Mouse (Mus musculus): Measurements from ENCODE around the gene Acot2. TPM values are rescaled to one million over a fixed set of nuclear protein-coding genes. Genes with fewer than 3 reads are reported as not detected.
"Not testable (repeated sequence)": the region's sequence is repeated elsewhere in the genome, so short reads cannot be mapped to it uniquely, and the experiment has no call there.

Gene Acot2
- 17.8 and 21.9 TPM in 2 replicates for polyA plus RNA-seq (2016; fragmentation: Nextera tagmentation; extraction: Ambion mirVana)

- WGBS: under 1% methylated on average over 79 of the region's 80 CpGs
- no peaks in the 10 kb centered on the region for H3K36me3 ChIP-seq
- peak within 1 kb of the TSS; percentile 81 for H3K9ac ChIP-seq (replicated peaks)
- H3K4me2 ChIP-seq: peak within 1 kb of the TSS; percentile 61
- peak within 1 kb of the TSS; percentile 59 for H3K4me3 ChIP-seq (replicated peaks)
- peaks cover 11% of the 10 kb centered on the region for H3K4me1 ChIP-seq (replicated peaks)
- H3K9me3 ChIP-seq: 0 out of 2 replicates have a peak, but pooled peaks cover 4% of the 10 kb centered on the region
- peak; percentile 85 for ATAC-seq (ENCODE audit: insufficient number of reproducible peaks, insufficient read depth, low FRiP score, low TSS enrichment, low read depth)
- H3K27me3 ChIP-seq: no peaks in the 10 kb centered on the region
- H3K27ac ChIP-seq: peak within 1 kb of the TSS; percentile 95
These were observed at the start of gene Acot2 for GRCm38 (mm10) chr12:83987583-83988441. Gene Acot2 (plus strand): TSS chr12:83987861.

- H3K27ac ChIP-seq; H3K9ac ChIP-seq (replicated peaks); H3K9me3 ChIP-seq; H3K36me3 ChIP-seq; H3K27me3 ChIP-seq; ATAC-seq (ENCODE audit: insufficient number of reproducible peaks, insufficient read depth, low FRiP score, low TSS enrichment, low read depth); H3K4me1 ChIP-seq (replicated peaks); H3K4me3 ChIP-seq (replicated peaks); H3K4me2 ChIP-seq: not testable (repeated sequence)
- WGBS: 37% methylated on average over 1 of the region's 1 CpGs
These were observed 49.1 kb upstream of the Acot2 start for GRCm38 (mm10) chr12:83938592-83938991.

GRCm38 (mm10) chr12:83939332-83939731, 48.3 kb upstream of the Acot2 start:
- H3K36me3 ChIP-seq: no peaks in the 10 kb centered on the region
- H3K27ac ChIP-seq: no peak overlapping the region
- no peak overlapping the region for H3K4me3 ChIP-seq (replicated peaks)
- ATAC-seq (ENCODE audit: insufficient number of reproducible peaks, insufficient read depth, low FRiP score, low TSS enrichment, low read depth): no peak
- no peak overlapping the region for H3K4me2 ChIP-seq
- no peaks in the 10 kb centered on the region for H3K4me1 ChIP-seq (replicated peaks)
- no peaks in the 10 kb centered on the region for H3K9me3 ChIP-seq
- no peaks in the 10 kb centered on the region for H3K27me3 ChIP-seq
- WGBS: 76% methylated on average over 2 of the region's 2 CpGs
- no peak overlapping the region for H3K9ac ChIP-seq (replicated peaks)

GRCm38 (mm10) chr12:83940031-83940430, 47.6 kb upstream of the Acot2 start:
- no peak overlapping the region for H3K4me2 ChIP-seq
- WGBS: 76% methylated on average over 4 of the region's 4 CpGs

GRCm38 (mm10) chr12:83941938-83942337, 45.7 kb upstream of the Acot2 start:
- no peaks in the 10 kb centered on the region for H3K4me1 ChIP-seq (replicated peaks)
- WGBS: 89% methylated on average over 3 of the region's 3 CpGs
- H3K27me3 ChIP-seq: no peaks in the 10 kb centered on the region
- no peaks in the 10 kb centered on the region for H3K36me3 ChIP-seq
- no peak overlapping the region for H3K27ac ChIP-seq
- no peak for ATAC-seq (ENCODE audit: insufficient number of reproducible peaks, insufficient read depth, low FRiP score, low TSS enrichment, low read depth)
- no peaks in the 10 kb centered on the region for H3K9me3 ChIP-seq
- no peak overlapping the region for H3K4me3 ChIP-seq (replicated peaks)
- H3K4me2 ChIP-seq: no peak overlapping the region
- no peak overlapping the region for H3K9ac ChIP-seq (replicated peaks)

More at GRCm38 (mm10) chr12:83940031-83940430, 47.6 kb upstream of the Acot2 start:
- Histone ChIP-seq H3K4me1 (replicated peaks) (no peaks in the 10 kb centered on the region), H3K9ac (replicated peaks) (no peak overlapping the region), H3K9me3 (no peaks in the 10 kb centered on the region), H3K36me3 (no peaks in the 10 kb centered on the region), H3K27ac (no peak overlapping the region), H3K27me3 (no peaks in the 10 kb centered on the region), H3K4me3 (replicated peaks) (no peak overlapping the region)
- ATAC-seq (ENCODE audit: insufficient number of reproducible peaks, insufficient read depth, low FRiP score, low TSS enrichment, low read depth): no peak

GRCm38 (mm10) chr12:83947260-83947811, 40.3 kb upstream of the Acot2 start:
- Histone ChIP-seq H3K4me2 (no peak overlapping the region), H3K9ac (replicated peaks) (no peak overlapping the region), H3K27me3 (no peaks in the 10 kb centered on the region), H3K36me3 (peaks cover 2% of the 10 kb centered on the region), H3K4me1 (replicated peaks) (peaks cover 13% of the 10 kb centered on the region), H3K27ac (no peak overlapping the region), H3K4me3 (replicated peaks) (no peak overlapping the region), H3K9me3 (0 out of 2 replicates have a peak, but pooled peaks cover 4% of the 10 kb centered on the region)
- WGBS: 89% methylated on average over 8 of the region's 8 CpGs
- no peak for ATAC-seq (ENCODE audit: insufficient number of reproducible peaks, insufficient read depth, low FRiP score, low TSS enrichment, low read depth)

- 82% methylated on average over 4 of the region's 4 CpGs for WGBS
- Histone ChIP-seq H3K27me3 (no peaks in the 10 kb centered on the region), H3K4me1 (replicated peaks) (peaks cover 25% of the 10 kb centered on the region), H3K27ac (no peak overlapping the region), H3K4me3 (replicated peaks) (no peak overlapping the region), H3K4me2 (no peak overlapping the region), H3K9ac (replicated peaks) (no peak overlapping the region), H3K9me3 (0 out of 2 replicates have a peak, but pooled peaks cover 4% of the 10 kb centered on the region), H3K36me3 (peaks cover 15% of the 10 kb centered on the region)
- ATAC-seq (ENCODE audit: insufficient number of reproducible peaks, insufficient read depth, low FRiP score, low TSS enrichment, low read depth): no peak
These were observed 38.6 kb upstream of the Acot2 start for GRCm38 (mm10) chr12:83949043-83949442.

GRCm38 (mm10) chr12:83949776-83950492, 37.7 kb upstream of the Acot2 start:
- 26% methylated on average over 11 of the region's 11 CpGs for WGBS
- ATAC-seq (ENCODE audit: insufficient number of reproducible peaks, insufficient read depth, low FRiP score, low TSS enrichment, low read depth): no peak
- H3K36me3 ChIP-seq: peaks cover 15% of the 10 kb centered on the region
- H3K9me3 ChIP-seq: 0 out of 2 replicates have a peak, but pooled peaks cover 4% of the 10 kb centered on the region
- peak overlapping the region; percentile 91 for H3K4me3 ChIP-seq (replicated peaks)
- H3K9ac ChIP-seq (replicated peaks): peak overlapping the region; percentile 84; the same call in 1 of the 2 replicates
- H3K27me3 ChIP-seq: no peaks in the 10 kb centered on the region
- H3K27ac ChIP-seq: peak overlapping the region; percentile 26; the same call in 1 of the 2 replicates
- H3K4me1 ChIP-seq (replicated peaks): peaks cover 25% of the 10 kb centered on the region
- peak overlapping the region; percentile 95 for H3K4me2 ChIP-seq

GRCm38 (mm10) chr12:83950493-83950839, 37.2 kb upstream of the Acot2 start, which contains the start of gene Riox1:
Gene Riox1 (plus strand): TSS chr12:83950608.
- H3K9ac ChIP-seq (replicated peaks): peak within 1 kb of the TSS; percentile 84
- ATAC-seq (ENCODE audit: insufficient number of reproducible peaks, insufficient read depth, low FRiP score, low TSS enrichment, low read depth): peak; percentile 97
- H3K4me3 ChIP-seq (replicated peaks): peak within 1 kb of the TSS; percentile 91
- peak within 1 kb of the TSS; percentile 95 for H3K4me2 ChIP-seq
- peak within 1 kb of the TSS; percentile 83 for H3K27ac ChIP-seq
- peaks cover 19% of the 10 kb centered on the region for H3K36me3 ChIP-seq
- 0 out of 2 replicates have a peak, but pooled peaks cover 4% of the 10 kb centered on the region for H3K9me3 ChIP-seq
- under 1% methylated on average over 36 of the region's 37 CpGs for WGBS
- peaks cover 25% of the 10 kb centered on the region for H3K4me1 ChIP-seq (replicated peaks)
- no peaks in the 10 kb centered on the region for H3K27me3 ChIP-seq

- under 1% methylated on average over 113 of the region's 116 CpGs for WGBS
- H3K27ac ChIP-seq: peak overlapping the region; percentile 83
- H3K4me2 ChIP-seq: peak overlapping the region; percentile 95
- H3K9me3 ChIP-seq: 0 out of 2 replicates have a peak, but pooled peaks cover 4% of the 10 kb centered on the region
- peaks cover 25% of the 10 kb centered on the region for H3K4me1 ChIP-seq (replicated peaks)
- H3K27me3 ChIP-seq: no peaks in the 10 kb centered on the region
- H3K9ac ChIP-seq (replicated peaks): peak overlapping the region; percentile 84
- H3K4me3 ChIP-seq (replicated peaks): peak overlapping the region; percentile 91
- H3K36me3 ChIP-seq: peaks cover 25% of the 10 kb centered on the region
- ATAC-seq (ENCODE audit: insufficient number of reproducible peaks, insufficient read depth, low FRiP score, low TSS enrichment, low read depth): 0 out of 2 replicates have a peak, but pooled peaks have one; percentile 40
These were observed 36.6 kb upstream of the Acot2 start for GRCm38 (mm10) chr12:83950840-83951701.

All from limb, embryonic 12.5 days (tissue).